Mouse (Mus musculus): Measurements from ENCODE around the gene G0s2. TPM values are rescaled to one million over a fixed set of nuclear protein-coding genes. Genes with fewer than 3 reads are reported as not detected.

Gene G0s2
- 10 to 100 TPM; 45.2 to 61.4 TPM for total RNA-seq (2021)
- long read RNA-seq, experiment 1, transcript G0s2-201 (2 exons, 871 nt), result major isoform, 40 of 41 reads
- long read RNA-seq, experiment 1, partial matches to known transcripts, result 1 of 41 reads
- long read RNA-seq, experiment 1, other reads (novel, unspliced or antisense), result 0 of 41 reads
- long read RNA-seq, experiment 2, transcript G0s2-201 (2 exons, 871 nt), result major isoform, 60 of 61 reads
- long read RNA-seq, experiment 2, partial matches to known transcripts, result 1 of 61 reads
- long read RNA-seq, experiment 2, other reads (novel, unspliced or antisense), result 0 of 61 reads

- DNase-seq (ENCODE audit: low spot score in 2 of 2), result peak; percentile 64 to 79
Measured at GRCm38 (mm10) chr1:193272916-193273601, at the start of gene G0s2. Gene G0s2, minus strand, starts transcription at chr1:193273217.

GRCm38 (mm10) chr1:193320398-193320797 is 47.4 kb upstream of the G0s2 start:
- no peak for DNase-seq (ENCODE audit: low spot score in 2 of 2)

- no peak for DNase-seq (ENCODE audit: low spot score in 2 of 2)
Measured at GRCm38 (mm10) chr1:193319721-193320120, 46.7 kb upstream of the G0s2 start.

- peak; percentile 48 to 80 for DNase-seq (ENCODE audit: low spot score in 2 of 2)
Measured at GRCm38 (mm10) chr1:193317159-193317559, 44.1 kb upstream of the G0s2 start.

GRCm38 (mm10) chr1:193316358-193316750 is 43.3 kb upstream of the G0s2 start:
- DNase-seq (ENCODE audit: low spot score in 2 of 2), result no peak

GRCm38 (mm10) chr1:193315705-193316357 is 42.8 kb upstream of the G0s2 start:
- peak; percentile 61 to 83 for DNase-seq (ENCODE audit: low spot score in 2 of 2)

GRCm38 (mm10) chr1:193311596-193311995 is 38.6 kb upstream of the G0s2 start:
- no peak for DNase-seq (ENCODE audit: low spot score in 2 of 2)

- no peak for DNase-seq (ENCODE audit: low spot score in 2 of 2)
Measured at GRCm38 (mm10) chr1:193310519-193311085, 37.6 kb upstream of the G0s2 start.

- no peak for DNase-seq (ENCODE audit: low spot score in 2 of 2)
Measured at GRCm38 (mm10) chr1:193309785-193310518, 36.9 kb upstream of the G0s2 start.

GRCm38 (mm10) chr1:193306832-193307231 is 33.8 kb upstream of the G0s2 start:
- DNase-seq (ENCODE audit: low spot score in 2 of 2), result no peak

GRCm38 (mm10) chr1:193305386-193305785 is 32.4 kb upstream of the G0s2 start:
- DNase-seq (ENCODE audit: low spot score in 2 of 2), result no peak

GRCm38 (mm10) chr1:193303096-193303495 is 30.1 kb upstream of the G0s2 start:
- DNase-seq (ENCODE audit: low spot score in 2 of 2), result no peak

GRCm38 (mm10) chr1:193302093-193302405 is 29.0 kb upstream of the G0s2 start:
- no peak for DNase-seq (ENCODE audit: low spot score in 2 of 2)

- DNase-seq (ENCODE audit: low spot score in 2 of 2), result no peak
Measured at GRCm38 (mm10) chr1:193301216-193302092, 28.4 kb upstream of the G0s2 start.

- no peak for DNase-seq (ENCODE audit: low spot score in 2 of 2)
Measured at GRCm38 (mm10) chr1:193299995-193300394, 27.0 kb upstream of the G0s2 start.

GRCm38 (mm10) chr1:193298141-193298765 is 25.2 kb upstream of the G0s2 start:
- DNase-seq (ENCODE audit: low spot score in 2 of 2), result no peak

- DNase-seq (ENCODE audit: low spot score in 2 of 2), result no peak
Measured at GRCm38 (mm10) chr1:193295920-193296319, 22.9 kb upstream of the G0s2 start.

GRCm38 (mm10) chr1:193293926-193294325 is 20.9 kb upstream of the G0s2 start:
- DNase-seq (ENCODE audit: low spot score in 2 of 2), result no peak

- no peak for DNase-seq (ENCODE audit: low spot score in 2 of 2)
Measured at GRCm38 (mm10) chr1:193293039-193293438, 20.0 kb upstream of the G0s2 start.

- no peak for DNase-seq (ENCODE audit: low spot score in 2 of 2)
Measured at GRCm38 (mm10) chr1:193290686-193291085, 17.7 kb upstream of the G0s2 start.
